Mouse (Mus musculus) ovary, adult 18-20 months (tissue): ENCODE measurements around the gene Prmt9.

Experiments
- DNase-seq: peaks from one replicate; pipeline ENCODE4 v3.0.0; 2022; ENCODE audit warnings: low spot score, mixed read lengths

The Prmt9 gene

DNA sequence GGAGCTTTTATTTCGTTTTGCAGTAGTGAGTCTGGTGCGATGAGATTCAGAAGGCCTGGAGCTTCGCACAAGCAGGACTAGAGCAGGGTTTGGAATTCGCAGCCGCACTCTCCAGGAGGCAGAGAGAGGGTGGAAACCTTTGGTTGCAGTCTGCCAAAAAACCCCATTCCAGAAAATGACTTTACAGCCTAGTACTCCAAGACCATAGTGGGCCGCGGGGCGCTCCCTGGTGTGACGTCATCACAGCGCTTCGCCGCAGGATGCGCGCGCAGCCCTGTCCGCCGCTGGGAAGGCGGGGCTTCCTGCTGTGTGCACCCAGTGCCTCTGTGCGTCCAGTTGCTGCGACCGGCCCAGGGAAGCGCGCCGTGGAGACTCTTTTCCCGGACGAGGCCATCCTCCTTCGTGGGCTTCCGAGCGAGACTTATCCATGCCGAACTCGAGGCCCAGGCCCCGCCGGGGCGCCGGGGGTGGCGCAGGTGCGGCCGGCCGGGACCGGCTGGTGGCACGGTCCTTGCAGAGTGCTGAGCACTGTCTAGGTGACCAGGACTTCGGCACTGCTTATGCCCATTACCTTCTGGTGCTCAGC lies at the start of gene Prmt9:
Prmt9 (plus strand) TSS at position 277 of the 586 bp plus-strand sequence.
- DNase-seq, result peak; percentile 86

DNA sequence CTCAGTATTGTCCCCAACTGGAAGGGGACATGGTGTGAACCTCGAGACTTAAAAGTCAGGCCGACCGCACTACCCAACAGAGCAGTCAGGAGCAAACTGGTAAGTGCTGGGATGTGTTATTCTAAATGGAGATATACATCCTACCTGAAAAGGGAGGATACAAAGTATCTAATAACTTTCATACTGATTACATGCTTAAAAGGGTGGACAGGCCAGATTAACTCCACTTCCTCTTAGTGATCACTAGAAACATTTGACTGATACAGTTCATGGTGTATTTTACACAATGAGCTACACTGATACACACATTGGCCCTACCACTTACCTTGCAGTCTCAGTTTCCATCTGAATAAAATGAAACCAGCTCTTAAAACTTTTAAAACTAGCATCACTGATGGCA lies 48.9 kb upstream of the Prmt9 start:
- DNase-seq, result no peak

DNA sequence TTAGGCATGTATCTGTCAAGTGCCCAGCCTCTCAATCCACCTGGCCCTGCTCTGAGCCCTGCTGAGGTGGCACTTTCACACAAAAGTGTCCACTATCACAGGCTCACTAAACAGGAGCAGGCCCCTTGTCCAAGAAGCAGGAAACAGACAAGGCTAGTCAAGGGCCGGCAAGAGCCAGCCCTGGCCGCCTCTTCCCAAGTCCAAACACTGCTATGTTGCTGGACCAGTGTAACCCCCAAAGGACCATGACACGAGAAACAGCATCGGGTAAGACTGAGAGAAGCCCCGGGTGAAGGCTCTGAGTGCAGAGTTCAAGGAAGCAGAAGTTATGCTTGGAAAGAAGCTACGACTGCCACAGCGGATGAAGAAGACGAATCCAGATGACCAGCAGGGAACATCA lies 48.1 kb upstream of the Prmt9 start:
- no peak for DNase-seq

DNA sequence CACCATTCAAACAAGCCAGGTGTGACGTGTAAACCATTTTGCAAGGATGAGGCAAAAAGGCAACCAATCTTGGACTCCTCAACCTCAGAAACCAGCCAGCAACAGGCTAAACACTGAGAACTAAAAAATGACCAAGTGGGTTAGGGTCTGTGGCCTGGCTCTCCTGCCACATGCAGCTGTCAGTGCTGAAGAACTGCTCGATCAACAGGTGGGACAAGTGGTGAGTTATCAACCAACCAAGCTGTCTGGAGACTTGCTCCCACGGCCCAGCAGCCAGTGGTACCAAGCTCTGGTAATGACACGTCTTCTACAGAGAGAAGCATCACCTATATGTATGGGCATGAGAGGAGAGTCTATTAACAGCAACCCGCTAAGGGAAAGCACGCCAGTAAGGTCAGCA lies 46.6 kb upstream of the Prmt9 start:
- DNase-seq, result no peak

DNA sequence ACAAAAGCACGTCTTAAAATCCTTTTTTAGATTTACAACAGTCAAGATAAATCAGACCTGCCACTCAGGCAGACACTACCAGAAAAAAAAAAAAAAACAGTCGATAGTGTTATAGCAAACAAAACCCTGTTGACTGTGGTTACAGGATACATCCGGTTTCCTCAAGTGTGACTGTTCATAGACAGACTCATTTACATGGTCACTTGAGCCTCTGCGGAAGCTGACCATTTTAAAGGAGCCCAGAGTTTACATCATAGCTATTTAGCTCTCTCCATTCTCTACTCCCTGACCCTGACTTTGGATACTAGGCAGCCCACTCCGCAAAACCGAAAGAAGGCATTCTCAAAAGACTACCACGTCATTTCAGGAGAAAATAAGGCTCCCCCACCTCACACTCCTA lies 42.7 kb upstream of the Prmt9 start:
- no peak for DNase-seq

DNA sequence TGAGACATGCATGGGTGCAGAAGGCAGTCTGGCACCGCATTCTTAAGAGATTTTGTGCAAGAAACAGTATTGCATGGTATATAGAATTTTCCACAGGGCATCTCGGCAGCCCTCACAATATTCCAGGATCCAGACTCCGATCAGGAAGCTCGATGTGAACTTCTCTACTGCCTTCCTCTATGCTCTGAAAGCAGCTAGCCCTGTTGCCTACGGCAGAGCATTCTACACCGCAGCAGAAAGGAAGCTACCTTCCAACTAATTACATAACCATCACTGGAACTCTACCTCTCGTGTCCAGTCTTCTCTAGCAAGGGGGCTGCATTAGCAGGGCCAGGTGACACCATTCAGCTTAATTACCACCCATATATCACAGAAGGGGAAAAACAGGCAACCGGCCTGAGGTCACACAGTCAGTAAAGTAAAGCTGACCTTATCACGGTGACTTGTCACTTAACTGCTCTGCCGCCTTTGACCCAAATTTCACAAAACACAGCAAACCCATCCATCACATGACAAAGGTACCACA lies 41.6 kb upstream of the Prmt9 start:
- no peak for DNase-seq

DNA sequence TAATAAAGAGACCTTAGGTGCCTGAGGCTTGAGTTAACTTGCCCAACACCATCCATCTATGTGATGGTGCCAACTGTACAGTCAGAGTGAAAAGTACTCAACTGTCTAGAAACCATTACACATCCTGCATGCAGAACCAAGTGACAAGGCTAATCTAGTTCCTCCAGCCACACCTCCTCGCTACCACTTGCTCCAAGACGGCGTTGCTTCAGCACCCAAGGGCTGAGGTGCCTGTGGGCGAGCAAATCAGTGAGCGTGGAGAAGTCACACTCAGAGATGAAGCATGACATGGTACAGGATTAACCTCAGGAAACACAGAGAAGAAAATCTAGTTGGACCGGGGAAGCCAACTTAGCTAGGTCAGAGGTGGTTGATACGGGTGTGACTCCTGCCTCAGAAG lies 40.2 kb upstream of the Prmt9 start:
- DNase-seq, result no peak

DNA sequence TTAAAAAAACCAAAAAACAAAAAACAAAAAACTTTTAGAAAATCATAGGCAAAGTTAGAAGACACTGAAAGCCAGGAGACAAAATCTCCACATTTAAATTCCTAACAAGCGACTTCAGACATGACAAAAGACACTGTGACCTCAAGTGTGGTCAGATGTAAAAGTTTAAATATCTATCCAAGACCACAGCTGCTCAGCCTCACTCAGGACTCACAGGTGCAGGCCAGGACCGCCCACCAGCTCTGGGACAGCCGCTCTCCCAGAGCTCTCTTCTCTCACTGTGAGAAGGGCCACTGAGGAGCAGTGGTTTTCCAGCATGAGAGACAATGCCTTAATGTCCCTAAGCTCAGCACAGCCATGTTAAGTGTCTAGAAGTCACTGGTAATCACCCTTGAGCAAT lies 38.8 kb upstream of the Prmt9 start:
- no peak for DNase-seq

DNA sequence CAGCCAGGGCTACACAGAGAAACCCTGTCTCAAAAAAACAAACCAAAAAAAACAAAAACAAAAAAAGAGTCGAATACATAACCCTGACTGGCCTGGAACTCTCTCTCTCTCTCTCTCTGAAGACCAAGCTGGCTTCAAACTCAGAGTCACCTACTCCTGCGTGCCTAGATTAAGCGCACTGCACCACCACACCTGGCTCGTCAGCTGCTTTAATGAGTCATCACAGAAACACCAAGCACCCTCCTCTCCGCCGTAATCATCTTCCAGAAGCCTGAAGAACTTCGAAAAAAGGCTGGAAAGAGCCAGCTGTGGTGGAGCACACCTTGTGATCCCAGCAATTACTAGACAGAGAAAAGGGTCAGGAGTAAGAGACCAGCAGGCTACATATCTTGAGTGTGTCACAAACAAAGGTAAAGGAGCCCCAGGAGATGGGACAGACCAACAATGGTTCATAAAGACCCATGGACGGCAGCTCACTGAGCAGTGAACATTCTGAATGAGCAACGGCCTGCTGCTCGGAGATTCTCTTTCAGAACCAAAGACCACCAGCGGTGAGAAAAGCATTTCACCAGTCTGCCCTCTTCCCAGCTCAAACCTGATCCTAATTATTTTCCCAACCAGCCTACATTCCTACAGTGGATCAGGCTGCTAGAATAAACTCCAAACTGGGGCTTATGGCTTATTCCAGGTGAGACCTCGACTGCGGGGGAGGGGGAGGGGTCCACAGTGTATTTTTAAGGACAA lies 37.3 kb upstream of the Prmt9 start:
- DNase-seq, result no peak

DNA sequence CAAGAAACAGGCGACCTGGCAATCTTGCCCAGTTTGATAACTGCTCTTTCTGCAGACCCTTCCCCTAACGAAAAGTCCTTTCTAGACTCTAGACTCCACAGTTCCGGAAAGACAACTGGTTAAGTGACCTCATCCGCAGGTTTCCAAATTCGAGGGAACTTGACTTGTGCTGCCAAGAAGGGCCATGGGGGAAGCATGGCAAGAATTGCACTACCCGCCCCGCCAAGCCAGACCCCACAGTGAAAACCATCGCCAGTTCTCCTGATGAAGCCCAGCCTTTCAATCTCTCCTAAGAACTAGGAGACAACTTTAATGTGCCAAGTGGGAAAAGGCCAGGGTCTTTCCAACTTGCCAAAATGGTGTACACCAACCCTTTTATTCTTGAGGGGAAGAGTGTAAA lies 34.0 kb upstream of the Prmt9 start:
- DNase-seq, result no peak

DNA sequence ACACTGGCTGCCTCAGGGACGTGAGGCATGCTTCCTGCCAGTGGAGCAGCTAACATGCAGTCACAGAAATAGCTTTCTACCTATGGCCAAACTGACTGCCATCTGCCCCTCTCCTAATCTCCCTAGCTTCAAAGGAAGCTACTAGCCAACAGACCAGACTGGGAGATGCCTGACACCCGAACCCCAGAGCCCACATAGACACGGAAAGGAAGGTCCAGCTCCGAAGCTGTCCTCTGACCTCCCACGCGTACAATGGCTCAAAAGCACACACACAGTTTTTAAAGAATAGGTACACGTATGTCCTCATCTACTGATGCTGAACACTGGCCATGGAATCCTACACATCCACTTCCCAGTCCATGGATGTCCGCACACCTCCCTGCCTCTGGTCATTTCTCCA lies 33.4 kb upstream of the Prmt9 start:
- no peak for DNase-seq

DNA sequence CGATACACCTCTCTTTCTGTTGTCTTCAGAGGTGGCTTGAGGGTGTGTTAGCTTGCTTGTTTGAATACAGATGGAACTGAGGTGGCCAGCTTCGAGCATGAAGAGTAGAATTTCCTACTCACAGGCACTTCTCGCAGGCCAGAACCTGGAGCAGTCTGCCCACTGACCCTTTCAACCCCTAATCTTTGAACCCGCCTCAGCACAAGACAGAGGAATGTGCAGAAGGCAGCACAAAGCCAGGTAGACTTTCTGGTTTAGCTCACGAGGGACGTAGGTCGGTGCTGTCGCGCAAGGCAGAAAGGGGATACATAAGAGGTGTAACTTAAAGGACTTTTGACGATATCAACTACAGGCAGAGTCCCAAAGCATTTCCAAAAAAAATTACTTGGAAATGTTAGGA lies 32.4 kb upstream of the Prmt9 start:
- DNase-seq, result no peak

DNA sequence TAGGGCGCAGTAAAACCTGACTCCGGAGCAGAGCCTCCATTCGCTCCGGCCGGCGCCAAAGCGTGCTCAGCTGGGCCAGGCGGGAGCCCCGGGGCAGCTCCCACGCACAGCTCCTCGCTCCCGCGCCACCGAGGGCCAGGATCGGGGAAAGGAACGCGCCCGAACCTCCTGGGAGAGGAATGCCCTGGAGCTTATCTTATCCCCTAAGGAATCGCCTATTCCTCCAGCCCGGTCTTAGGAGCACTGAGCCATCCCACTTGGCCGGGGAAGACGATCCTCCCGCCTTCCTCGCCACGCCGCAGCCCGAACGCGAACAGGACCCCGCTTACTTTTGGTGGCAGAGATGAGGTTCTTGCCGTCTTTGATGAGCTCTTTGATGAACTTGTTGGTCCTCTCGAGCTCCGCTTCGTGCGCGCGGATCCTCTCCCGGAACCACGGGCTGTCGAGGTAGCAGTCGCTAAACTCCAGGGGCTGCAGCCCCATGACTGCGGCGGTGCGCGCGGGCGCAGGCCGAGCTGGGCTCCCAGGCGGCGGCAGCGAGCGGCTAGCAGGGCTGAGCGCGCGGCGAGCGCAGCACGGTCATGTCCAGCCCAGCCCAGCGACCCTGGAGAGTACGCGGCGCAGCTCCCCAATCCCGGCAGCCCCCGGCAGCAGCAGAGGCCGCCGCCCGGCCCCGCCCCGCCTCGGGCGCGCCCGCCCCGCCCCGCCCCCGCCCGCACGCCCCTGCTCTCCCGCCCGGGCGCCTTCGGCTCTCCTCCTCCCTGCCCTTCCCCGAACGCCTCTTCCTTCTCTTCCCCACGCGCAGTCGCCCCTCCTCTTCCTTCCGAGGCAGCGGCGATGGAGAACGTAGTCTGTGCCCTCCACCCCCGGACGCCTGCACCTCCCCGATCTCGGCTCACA lies 31.6 kb upstream of the Prmt9 start, which contains the start of gene Arhgap10:
Arhgap10 (minus strand) TSS at position 653 of the 900 bp plus-strand sequence.
- DNase-seq, result peak; percentile 86

DNA sequence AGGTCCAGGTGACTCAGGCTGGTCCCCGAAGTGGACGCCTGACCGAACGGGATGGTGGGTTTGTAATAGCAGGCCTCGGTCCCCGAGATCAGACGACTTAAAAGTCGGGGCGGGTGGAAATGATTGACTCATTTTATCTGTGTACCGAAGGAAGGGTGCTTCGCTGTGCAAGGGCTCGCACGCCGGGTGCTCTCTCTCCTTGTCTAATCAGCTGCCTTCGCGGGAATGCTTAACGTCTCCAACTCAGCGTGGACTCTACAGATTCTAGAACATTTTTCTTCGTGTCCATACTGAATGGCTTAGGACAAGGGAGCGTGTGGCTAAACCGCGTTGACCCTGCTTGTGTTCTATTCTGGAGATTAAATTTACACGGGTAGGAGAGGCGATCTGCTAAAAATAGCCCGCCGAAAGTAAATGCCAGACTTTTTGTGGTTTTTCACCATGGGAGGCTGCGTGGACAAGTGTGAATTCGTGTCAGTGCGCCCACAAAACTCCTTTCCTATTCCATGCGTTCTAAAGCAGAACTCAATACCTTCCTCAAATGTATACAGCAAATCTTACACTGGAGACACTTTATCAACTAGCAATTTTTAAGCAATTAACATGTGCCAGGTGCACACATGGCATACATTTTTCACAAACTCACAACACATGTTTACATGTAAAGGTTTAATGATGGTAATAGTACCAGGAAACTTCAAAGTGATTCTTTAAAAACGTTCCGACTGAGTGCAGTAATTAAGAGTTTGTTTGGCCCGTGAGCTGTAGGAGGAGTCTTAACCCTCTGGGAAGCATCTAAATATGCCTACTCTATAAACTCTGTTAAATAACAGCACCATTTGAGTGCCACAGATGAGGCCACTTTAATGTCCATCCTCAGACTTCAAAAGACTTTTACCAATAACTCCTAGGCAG lies 30.7 kb upstream of the Prmt9 start:
- DNase-seq, result no peak

DNA sequence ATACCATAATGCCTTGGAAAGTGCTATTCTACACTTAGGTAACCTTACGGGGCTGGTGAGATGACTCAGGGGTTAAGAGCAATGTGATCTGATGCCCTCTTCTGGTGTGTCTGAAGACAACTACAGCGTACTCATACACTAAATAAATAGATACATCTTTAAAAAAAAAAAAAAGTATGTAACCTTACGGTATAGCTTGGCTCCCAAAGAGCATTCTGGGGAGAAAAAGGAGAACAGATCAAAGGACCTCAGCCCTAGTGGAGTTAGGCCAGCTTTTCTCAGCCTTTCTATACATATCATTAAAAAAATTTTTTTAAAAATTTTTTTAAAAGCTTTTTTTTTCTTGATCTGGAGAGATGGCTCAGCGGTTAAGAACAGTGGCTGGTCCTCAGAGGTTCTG lies 28.6 kb upstream of the Prmt9 start:
- no peak for DNase-seq

DNA sequence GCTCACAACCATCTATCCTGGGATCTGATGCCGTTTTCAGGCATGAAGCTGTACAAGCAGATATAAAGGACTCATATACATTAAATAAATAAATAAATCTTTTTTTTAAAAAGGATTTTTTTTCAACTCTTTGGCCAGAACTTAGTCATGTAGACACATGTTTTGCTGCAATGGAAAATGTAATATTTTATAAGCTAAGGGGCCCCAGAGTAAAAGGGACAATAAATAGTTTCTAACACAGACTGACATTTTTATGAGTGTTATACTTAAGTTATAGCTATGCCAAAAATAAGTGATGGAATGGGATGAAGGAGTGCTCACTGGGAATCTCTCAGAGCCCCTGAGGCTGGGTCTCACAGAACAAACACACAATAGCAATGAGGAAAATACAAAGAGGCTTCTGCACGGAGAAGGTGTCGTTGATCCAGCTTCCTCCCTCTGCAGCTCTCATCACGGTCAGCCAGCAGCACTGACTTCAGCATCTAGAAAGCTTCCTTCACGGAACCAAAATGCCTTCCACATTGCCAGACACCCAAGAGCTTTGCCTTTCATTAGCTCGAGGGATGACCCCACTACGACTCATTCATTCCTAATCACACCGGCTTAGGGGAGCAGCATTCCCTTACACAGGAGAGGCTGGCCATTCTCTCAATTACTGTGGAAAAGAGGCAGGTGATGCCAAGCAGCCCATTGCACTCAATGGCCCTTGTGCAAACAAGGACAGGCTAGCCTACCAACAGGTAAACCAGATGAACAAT lies 28.0 kb upstream of the Prmt9 start:
- DNase-seq, result no peak

DNA sequence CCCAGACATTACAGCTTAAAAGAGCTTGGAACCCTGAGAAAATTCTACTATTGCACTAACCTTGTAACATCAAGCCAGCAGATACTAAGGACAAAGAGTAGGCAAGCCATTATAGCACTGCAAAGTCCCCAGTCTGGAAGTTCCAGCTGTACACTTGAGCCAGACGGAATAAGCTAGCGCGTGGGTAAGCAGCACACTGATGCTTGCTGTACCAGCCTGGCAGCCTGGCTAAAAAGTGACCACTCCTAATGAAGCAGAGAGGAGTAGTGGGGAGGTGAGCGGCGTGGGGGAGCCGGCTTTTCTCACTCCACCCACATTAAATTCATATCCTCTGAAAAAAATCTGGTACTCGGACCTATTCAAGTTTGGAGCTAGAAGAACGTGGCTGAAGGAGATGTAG lies 26.2 kb upstream of the Prmt9 start:
- no peak for DNase-seq

DNA sequence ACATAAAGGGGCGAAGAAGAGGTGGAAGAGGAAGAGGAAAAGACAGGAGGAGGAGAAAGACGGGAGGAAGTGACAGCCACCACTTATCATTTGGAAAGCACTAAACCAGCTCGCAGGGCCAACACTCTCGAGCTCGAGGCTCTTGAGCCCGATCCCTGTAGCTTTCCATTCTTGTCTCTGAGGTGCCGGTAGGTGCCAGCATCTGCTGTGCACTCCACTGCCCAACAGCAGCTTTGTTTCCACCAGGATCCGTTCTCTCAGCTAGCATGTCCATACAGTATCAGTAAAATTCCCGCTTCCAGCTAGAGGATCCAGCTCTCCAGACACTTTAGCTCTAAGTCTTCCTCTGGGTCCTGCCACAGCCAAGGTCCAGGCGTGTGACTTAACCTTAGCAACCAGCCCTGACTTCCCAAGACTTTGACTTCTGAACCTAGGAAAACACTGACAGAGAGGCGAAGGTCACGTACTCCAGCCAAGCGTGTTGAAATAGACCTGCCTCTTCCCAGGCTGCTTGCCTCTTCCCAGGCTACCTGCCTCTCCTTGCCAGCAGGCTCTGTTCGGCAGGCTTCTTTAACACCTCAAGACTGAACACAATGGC lies 25.1 kb upstream of the Prmt9 start:
- no peak for DNase-seq

DNA sequence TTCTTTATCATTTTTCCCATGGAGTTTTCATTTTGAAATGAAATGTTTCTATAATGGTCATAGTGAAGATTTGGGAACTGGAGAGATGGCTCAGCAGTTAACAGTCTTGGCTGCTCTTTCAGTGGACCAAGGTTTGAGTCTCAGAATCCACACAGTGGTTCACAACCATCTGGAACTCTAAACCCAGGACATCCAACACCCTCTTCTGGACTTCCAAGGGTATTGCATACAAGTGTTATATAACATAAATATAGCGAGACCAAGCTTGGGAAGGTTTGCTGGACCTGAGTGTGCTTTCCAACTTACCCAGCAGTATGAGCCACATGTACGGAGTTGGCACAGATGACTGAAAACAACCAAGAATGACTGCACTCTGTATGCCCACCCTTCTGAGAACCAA lies 24.3 kb upstream of the Prmt9 start:
- no peak for DNase-seq

DNA sequence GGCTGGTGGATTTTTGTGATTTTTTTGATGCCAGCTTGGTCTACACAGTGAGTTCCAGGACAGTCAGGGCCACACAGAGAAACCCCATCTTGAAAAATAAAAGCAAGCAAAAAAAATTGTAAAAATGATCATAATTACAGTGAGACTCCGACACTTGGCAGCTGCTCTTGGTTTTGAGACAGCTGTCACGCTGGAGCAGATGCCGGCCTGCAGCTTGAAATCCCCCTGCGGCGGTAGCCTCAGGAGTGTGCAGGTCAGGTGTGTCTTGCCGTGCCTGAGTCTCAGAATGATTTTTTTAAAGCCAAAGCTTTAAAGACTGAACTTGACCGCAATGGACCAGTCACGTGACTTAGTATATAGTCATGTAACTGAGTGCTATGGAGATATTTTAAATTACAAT lies 23.1 kb upstream of the Prmt9 start:
- no peak for DNase-seq
